Mouse (Mus musculus): ENCODE data around the gene Cdc42bpb.

DNA sequence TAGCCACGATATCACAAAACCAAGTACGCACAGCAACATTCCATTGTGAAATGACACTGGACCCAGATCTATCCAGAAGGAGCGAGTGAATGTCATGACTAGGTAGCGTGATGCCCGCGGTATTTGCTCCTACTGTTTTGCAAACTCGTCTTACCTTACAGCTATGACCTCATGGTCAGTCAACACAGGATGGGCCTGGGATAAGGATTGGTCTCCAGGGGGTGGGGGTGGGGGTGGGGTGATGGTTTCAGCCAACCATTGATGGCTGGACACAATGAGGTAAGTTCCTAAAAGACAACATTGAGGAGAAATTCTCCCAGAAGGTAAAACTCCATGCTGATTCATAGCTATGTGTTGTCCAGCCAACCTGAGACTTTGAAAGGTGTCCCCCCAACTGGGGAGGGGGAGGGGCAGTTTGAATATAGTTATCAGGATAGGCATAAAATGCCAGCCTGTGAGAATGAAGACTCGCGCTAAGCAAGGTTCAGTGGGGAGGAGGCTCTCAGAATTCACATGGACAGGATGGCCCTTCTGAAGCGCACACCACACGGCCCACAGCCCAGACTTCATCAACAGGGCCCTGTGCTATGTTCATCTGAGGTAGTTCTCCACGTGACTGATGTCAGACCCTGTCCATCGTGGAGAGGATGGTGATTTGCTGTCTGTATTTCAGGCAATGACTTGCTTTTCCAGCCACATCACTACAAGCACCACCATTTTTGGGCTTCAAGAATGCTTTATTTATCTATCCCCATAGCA is 8.5 kb upstream of the Cdc42bpb start:
- TF ChIP-seq CTCF (IDR thresholded peaks at IDR 0.05; ENCODE audit: low read depth) (no peak), EP300 (optimal IDR thresholded peaks at IDR 0.05) (no peak)

Measured in stomach, postnatal 0 days (tissue).